Mouse (Mus musculus) fibroblast of lung, adult 2 months (primary cell): Measurements from ENCODE around the gene Cacna2d1.

ENCODE experiments used
- DNase-seq: peaks from one replicate; pipeline ENCODE4 v3.0.0-alpha.2; 2011; ENCODE audit warnings: low read depth

Cacna2d1 gene

DNA sequence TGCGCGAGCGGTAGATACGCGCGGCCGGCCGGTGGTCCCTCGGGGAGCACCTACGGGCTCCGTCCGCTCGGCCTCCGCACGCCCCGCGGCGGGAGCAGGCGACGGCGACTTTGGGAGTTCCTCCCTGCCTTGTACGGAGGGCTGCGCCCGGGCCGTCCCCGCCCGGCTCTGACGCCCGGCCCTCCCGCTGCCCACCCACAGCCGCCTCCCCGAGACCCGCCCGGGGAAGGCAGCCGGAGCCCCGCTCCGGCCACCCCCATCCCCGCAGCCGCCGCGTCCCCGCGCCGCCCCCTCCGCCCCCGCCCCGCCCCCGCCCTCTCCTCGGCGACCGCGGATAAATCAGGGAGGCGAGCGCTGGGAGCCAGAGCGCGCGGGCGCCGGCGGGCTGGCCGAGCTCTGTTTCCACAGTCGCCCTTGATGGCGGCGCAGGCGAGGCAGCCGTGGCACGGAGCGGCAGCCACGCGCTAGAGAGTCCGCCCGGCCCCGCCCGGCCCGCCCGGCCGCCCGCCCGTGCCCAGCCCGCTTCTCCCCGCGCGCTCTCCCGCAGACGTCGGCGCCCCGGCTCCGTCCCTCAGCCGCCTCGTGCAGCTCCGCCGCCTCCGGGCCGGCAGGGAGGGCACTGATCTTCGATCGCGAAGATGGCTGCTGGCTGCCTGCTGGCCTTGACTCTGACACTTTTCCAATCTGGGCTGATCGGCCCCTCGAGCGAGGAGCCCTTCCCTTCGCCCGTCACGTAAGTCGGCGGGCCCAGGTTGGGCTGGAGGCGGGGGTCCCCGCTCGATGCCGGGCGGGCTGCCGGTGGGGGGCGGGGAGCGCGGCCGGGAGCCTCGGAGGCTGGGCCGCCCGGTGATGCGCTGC, at the start of gene Cacna2d1:
Gene Cacna2d1 (plus strand): TSS at position 316 of the 858 bp plus-strand sequence.
- no peak for DNase-seq

DNA sequence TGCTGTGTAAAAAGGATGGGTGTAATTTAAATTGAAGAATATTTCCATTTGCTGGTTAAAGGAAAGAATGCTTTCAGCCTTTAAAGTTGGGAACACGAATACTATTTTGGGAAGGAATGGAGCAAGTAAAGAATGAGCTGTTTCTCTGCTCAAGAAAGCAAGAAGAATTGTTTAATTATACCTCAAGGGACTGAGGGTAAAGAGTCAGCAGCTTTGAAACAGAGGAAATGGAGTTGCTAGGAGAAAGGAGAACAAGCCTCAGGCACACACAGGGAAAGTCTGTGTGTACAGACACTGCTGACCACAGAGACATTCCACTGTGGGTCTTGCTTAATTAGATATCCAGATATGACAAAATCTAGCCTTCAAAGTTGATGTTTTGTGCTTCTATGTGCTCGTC, 39.4 kb upstream of the Cacna2d1 start:
- DNase-seq = no peak

DNA sequence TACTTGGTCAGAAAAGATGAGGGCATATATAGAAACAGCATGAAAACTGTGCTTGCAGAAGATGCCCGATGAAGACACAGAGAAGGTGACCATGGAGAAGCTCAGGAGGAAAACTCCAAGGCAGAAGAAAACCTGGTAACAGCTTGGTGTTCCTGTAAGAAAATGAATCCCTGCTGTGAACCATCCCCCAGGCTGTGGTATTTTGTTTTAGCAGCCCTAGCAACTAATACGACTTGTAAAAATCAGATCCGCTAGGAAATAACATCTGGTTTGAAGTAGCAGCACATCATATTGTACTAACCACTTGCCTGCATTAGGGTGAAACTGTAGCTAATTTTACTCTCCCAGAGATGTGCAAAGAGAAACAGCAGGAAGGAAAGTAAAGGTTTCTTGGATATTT, 37.8 kb upstream of the Cacna2d1 start:
- no peak for DNase-seq

DNA sequence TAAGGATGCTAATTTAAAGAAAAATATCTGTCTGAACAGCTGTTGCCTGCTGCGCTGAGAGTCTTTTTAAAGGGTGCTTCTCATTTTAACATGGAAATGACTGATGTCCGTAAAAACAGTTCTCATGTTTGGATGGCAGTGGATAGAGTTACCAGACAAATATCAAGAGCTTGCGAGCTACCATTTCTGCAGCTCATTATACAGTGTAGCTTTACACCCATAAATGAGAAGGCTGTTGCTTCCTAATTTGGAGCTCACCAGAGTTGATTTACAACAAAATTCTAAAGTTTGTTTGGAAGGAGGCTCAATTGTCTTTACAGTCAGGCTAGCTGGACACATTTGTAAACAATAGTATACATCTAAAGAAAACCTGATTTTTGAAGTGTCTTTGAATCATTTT, 28.0 kb upstream of the Cacna2d1 start:
- no peak for DNase-seq

DNA sequence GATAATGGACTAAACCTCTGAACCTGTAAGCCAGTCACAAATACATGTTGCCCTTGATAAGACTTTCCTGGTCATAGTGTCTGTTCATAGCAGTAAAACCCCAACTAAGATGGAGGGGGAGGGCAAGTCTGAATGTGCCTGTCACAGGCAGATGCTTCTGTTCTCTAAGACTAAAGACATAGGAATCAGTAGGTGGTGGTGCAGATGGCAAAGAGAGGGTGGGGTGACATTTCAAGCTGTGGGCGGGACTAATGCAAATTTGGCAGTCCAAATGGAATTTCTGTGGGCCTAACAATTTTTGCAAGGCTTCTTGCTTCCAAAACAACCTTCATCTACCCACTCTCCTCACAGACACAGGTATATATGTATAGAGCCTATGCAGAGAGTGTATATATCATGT, 19.6 kb upstream of the Cacna2d1 start:
- no peak for DNase-seq

DNA sequence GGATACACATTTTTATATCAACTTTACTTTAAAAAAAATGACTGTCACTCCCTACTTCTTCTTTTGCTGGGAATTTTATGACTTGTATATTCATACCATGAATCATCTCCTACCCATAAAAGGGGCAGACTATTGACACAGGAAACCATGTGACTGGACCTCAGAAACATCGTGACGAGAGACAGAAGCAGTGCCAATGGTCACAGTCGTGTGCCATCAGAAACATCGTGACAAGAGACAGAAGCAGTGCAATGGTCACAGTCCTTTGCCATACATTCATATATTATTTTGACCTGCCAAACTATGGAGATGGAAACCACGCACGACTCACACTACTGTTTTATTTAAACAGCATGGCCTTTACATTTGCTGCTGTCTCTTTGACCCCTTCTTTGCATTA, 6.0 kb upstream of the Cacna2d1 start:
- no peak for DNase-seq

DNA sequence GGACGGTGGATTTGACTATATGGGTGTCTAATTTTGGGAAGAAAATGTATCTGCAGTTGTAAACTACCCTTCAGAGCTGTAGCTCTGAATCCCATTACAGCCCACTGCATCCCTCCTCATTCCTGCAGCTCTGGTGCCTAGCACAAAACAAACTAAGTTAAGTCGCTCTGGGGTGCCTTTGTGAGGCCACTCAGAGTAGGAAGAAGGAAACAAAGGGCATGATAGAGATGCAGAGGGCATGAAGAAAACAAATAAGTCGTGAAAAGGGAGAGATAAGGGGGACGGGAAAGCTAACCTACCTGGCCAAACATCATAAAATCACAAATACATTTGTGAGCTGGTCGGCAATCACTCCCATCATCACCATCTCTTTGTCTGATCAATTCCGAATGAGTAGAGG, 1.5 kb upstream of the Cacna2d1 start:
- DNase-seq = no peak

DNA sequence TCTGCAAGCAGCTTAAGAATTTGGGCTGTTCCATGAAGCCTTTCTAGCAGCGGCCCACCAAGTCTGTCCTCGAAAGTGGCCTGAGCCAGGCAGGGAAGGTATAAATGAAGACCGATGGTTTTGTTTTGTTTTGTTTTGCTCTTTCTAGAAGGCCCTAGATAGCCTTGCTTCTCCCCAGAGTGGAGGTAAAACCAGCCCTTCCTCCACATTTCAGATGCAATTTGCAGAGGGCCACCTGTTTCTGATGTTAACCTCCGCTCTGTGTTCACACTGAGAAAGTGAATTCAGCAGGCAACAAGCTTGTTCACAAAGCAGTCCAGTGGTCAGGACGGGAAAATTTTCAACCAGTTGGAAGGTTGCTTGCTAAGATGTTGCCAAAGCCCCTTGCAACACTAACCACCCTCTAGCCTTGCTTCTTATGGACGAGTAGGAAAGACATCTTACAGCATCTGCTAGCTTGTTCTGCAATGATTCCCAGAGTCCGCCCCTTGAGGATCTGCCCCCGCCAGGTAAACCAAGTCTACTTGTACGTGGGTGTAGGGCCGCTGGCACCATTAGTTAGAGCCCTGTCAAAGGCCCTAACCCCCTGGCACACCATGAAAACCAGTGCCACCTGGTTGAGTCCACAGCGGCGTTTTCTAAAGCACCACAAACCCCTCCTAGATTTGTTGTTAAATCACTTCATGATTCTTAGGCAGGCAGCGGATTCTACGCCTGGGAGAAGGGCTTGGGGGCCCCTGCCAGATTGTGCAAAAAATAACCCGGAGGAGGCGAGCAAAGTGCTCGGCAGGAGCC, 713 bp upstream of the Cacna2d1 start:
- DNase-seq = no peak

DNA sequence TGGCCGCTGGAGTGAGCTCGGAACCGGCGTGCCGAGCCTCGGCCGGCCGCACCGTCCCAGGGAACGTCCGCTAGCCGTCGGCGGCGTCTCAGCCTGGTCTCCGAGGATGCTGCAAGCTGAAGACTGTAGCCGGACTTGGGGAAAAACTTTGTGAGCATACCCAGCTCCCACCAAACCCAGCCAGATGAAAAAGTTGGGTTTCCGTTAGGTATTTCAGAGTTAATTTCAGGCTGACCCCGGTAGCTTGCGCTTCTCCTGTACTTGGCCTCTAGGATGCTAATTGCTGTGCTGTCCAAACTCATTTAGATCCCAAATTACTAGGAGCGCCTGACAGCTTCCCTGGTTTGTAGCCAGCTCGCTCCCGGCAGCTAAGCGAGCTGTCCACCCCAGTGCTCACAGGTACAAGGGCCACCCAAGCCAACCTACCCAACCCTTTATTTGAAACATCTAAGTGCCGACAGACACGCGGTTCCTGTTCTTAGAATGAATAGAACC, 790 bp downstream of the Cacna2d1 start:
- no peak for DNase-seq

DNA sequence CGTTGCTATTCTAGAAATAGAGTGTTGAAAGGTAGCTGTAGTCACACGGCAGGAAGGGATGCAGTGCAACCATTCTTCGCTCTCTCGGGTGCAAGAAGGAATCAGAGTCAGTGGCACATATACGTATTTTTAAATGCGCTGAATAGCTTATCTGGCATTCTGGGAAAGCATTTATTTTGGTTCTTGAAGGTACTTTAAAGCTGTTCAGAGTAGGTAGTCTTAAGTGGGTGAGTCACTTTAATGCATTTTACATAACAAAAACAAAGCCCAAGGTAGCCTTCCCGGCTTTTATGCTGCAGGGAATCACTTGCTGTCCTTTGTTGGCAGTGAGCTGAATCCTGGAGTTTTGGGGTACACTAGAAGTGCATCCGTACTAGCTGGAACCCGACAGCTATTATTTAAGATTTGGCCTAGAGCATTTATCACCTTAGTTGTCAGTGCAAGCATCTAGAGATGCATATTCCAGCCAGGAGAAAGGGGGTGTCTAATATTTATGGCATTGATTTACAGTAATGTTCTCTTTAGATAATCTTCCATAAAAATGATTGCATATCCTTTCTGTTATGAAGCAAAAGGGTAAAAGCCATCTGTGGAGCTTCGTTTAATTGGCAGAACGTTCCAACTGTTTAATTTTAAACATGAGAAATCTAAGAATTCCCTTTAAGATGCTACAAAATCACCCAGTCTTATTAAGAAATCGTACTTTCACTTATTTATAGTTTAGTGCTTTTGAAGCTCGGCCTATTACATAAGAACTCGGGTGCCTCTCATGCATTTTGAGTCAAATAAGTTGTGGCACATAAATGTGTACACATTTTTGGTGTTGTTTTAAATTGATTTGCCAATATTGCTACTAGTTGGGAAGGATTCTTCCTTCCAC, 1.6 kb downstream of the Cacna2d1 start:
- DNase-seq = no peak

DNA sequence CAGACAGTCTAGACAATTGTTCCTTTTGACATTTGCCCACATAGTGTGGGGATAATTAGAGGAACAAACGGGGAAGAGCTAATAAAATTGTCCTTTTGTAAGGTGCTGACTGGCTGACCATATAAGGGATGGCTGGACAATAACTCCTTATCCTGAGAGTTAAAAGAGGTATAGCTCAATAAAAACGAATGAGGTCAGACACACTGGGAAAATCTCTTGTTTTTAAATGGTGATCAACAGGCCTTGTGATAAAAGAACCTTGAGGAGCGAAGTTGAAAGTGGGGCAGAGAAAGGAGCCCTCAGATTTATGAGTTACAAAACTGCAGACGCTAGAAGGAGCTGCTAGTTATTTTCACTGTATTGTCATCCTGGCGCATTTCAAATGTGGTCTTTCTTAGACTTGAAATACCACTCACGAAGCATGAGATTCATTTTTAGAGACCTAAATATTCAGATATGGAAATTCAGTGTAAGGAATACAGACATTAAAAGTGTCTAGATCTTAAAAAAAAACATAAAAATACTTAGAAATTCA, 6.8 kb downstream of the Cacna2d1 start:
- DNase-seq = no peak

DNA sequence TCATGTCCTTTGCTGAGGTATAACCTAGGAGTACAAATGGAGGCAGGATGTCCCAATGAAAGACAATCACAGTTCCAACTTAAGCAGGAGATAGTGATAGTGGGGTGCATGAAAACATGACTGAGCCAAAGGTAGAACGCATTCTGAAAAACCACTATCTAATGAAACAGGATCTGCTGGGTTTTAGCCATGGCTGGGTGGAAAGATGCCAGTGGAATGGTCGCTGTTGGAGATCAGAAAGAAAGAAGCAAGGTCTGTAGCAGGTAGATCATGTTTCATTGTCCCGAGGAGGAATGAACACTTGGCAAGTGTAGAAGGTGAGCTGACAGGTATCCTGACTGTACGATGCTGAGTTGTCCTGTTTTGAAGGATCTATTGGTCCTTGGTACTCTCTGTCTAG, 7.6 kb downstream of the Cacna2d1 start:
- DNase-seq = no peak

DNA sequence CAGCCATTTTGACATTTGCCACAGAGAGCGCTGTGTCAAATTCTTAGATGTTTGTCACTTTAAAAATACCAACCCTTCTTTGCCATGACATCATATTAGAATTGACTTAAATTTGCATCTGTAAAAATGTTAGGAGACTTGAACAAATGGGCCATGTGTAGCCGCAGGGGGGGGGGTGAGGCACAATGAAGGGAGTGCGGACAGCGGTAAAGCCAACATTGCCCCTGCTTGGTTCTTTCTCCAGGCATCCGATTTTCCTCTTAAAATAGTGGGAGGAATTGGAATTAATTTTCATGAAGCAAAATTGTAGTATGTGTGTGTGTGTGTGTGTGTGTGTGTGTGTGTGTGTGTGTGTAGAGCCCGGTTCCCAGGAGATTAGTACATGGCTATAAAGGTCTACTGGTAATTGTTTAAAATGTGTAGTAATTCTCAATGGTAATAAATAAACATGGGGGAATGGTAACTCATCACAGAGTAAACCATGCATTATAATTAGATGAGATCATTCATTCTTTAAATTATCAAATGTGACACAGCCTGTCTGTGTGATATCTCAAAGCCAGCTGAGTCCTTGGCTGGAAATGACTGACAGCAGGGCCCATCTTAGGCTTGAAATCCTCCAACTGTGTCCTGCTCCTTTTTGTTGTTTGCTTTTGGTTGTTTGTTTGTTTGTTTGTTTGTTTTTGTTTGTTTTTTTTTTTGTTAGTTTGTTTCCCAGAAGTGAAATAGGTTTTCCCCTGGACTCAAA, 14.0 kb downstream of the Cacna2d1 start:
- DNase-seq = no peak

DNA sequence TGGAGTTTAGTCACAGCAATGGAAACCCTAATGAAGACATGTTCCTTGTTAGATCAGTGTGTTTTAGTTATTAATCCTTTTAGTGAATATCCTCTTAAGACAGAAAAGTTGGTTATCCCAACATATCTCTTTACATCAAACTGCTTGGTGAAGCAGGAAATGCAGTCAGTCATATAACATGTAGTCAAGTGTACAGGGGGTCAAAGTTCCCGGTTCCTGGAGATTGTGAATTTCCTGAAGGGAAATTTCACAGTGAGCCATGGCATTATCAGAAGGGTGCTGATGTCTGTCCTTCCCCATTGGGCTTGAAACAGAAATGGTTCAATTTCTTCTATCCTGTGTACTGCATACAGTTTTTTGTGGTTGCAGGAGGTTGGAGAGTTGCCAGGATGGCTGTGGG, 25.3 kb downstream of the Cacna2d1 start:
- no peak for DNase-seq

DNA sequence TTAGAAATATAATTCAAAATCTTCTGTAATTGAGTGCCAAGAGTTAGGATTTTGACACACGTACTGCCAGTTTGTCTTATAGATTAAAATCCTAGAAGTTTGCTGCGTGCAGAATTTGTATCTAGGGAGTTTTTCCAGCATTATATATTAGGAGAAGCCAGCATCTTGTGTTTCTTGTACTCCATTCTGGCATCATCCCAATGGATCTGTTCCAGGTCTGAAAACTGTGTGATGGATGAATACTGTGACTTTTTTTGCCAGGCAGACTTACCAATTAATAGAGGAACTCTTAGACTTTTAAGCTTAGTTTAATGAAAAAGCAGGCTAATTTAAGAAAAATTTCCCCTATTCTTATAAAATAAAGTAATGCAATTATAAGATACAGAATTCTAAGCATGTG, 27.4 kb downstream of the Cacna2d1 start:
- no peak for DNase-seq

DNA sequence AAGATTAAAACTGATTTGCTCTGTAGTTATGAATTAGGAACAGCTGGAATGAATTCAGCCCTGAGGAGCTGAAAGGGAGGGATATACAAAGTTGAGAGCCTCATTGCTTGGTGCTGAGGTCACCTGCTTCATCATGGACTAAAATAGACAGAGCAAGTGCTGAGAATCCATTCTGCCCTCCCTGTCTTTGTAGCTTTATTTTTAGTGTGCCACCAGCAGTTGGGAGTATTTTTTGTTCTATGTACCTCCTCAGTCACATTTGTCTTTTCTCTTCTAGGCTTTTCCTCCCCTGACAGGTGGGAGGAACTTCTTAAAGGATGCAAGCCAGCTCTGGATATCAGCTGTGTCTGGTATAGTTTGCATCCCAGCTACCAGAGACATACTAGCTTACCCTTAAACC, 32.4 kb downstream of the Cacna2d1 start:
- no peak for DNase-seq

DNA sequence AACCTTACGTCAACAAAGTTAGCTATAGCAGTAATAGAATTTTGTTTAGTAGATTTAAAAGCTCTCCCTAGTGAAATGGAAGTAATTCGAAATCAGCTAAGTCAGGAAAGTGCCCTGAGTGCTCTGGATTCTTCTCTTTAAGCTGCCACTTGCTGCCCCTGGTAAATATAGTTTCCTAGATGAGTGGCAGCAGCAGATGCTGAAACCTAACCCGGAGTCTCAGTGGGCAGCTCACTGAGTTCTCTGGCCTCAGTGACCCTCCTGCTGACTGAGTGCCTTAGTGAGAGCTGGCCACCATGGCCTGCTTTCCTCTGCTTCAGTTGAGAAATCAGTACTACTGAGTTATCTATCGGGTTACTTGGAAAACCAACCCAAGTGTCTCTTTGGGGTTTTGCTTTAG, 37.3 kb downstream of the Cacna2d1 start:
- no peak for DNase-seq

DNA sequence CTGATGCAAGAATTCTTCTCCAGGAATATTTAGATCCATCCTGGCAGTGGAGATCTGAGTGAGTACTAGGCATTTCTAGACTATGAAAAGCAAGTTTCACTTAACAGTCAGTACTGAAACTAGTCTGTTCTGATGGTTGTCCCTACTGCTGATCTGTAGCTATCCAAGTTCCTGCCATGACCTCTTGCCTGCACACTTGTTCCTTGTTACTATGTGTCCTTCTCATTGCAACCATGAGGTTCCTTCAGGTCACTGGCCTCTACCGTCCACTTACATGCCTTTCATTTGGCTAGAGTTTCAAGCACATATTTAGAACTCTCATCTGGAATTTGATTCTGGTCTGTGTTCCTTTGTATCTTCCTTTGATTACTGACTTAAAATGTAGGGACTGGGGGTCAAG, 37.9 kb downstream of the Cacna2d1 start:
- DNase-seq = no peak

DNA sequence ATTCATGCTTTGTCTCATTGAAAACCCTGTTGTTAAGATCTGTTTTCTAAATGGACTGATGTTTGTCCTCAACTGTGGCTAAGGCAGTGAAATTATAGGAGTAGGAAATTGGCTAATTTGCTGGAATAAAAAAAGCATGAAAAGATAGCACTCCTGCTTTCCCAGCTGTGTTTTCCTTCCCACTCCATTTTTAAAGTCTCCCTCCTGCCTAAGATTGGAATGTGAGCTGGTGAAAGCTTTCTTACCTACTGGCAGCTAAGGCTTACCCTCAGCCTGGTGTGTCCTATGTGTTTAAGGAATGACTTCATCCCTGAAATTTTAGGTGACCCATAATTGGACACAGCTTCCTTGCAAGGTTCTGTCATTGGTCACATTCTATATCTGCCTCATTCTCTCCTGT, 40.2 kb downstream of the Cacna2d1 start:
- DNase-seq = no peak

DNA sequence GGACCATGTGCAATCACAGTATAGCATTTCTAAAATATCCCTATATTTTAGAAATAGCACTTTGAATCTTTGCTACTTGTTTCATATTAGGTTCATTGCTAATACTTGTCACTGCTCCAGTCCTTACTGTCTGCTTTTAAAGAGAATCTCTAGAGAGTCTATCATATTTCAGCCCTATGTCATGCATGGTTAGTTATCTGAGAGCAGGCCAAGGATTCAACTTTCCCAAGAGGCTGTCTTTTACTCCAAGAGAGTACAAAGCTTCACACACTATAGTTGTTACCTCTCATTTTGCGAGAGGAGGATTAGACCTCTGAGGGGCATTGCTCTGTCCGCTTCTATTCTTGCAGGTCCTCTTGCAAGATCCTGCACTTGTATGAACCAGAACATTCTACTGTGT, 44.7 kb downstream of the Cacna2d1 start:
- no peak for DNase-seq

DNA sequence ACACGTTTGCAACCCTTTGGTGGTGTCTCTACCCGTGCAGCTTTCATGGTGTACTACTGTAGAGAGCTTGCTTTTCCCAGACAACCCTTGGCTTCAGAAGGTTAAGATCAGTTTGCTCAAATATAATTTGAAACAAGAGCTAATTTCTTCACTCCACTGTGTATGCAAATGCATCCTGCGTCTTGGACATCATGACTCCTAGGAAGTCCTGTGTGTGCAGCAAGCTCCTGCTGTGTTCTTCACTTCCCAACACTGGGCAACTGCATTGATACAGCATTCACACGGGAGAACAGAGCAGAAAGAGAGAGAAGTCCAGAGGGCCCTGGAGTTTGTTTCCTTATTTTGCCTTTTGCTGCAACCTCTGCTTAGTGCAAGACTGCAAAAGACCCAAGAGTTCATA, 48.1 kb downstream of the Cacna2d1 start:
- DNase-seq = no peak
